Mouse (Mus musculus): Measurements from ENCODE around the gene Popdc2. TPM values are rescaled to one million over a fixed set of nuclear protein-coding genes. Genes with fewer than 3 reads are reported as not detected.

Popdc2 gene
- polyA plus RNA-seq, 1 experiment from 2014 or later, result 8.9 TPM

DNA sequence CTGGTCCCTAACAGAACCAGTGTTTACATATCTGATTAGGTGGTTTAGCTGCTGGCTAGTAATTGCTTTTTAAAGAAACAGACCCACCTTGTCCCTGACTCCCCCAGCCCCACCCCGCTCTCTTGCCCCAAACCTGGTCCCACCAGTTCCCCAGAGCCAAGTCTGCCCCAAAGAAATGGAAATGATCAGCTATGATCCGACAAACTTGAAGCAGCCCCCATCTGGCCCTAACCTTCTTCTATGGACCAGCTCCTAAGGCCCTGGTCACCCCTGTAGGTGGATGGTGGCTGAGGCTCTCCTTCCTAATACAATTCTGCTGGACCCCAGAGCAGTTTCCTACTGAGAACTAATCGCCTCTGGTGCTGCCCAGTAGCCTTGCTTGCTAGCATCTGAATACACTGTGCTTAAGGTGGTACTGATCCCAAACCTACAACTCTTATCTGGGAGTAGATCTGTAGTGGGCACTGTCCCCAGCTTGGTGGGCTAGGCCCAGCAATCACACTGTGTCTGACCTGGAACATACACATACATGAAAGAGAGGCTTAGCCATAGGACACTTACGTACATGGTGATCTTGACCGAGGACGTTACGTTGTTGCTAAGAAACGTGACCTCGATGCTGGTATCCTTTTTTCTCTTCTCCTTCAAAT is 38.4 kb downstream of the Popdc2 start:
- Histone ChIP-seq H3K27me3 (ENCODE audit: control insufficient read depth, insufficient read depth, low read depth, low read length) (no peaks in the 10 kb centered on the region), H3K4me1 (replicated peaks; ENCODE audit: control insufficient read depth, insufficient read depth, low read length) (peaks cover 11% of the 10 kb centered on the region), H3K4me2 (ENCODE audit: low read depth, low read length) (peak overlapping the region; percentile 53), H3K27ac (ENCODE audit: low read length) (no peak overlapping the region), H3K4me3 (ENCODE audit: low read length) (peak overlapping the region; percentile 23), H3K9me3 (ENCODE audit: control insufficient read depth, low read length) (no peaks in the 10 kb centered on the region), H3K36me3 (ENCODE audit: control insufficient read depth, insufficient read depth, low read length) (no peaks in the 10 kb centered on the region), H3K9ac (ENCODE audit: low read length) (peak overlapping the region; percentile 47)
- 69% methylated on average over 9 of the region's 9 CpGs for WGBS
- ATAC-seq (ENCODE audit: low read depth), result no peak

DNA sequence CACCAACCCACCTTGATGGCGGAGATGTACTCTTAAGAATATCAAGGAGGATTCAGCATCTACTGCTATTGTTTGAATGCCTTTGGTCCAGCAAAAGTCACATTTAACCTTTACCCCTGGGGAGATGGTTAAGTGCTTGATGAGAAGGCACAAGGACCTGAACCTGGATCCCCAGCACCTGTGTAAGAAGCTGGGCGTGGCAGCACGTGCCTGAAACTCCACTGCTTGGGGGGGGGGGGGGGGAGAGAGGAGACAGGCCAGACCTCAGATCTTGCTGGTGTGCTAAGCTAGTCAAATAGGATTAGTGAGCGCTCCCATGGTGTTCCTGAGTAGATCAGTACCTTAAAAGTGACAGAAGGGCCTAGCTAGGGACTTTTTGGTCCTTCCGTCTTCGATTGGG is 39.5 kb downstream of the Popdc2 start:
- Histone ChIP-seq H3K4me2 (ENCODE audit: low read depth, low read length) (no peak overlapping the region), H3K36me3 (ENCODE audit: control insufficient read depth, insufficient read depth, low read length) (no peaks in the 10 kb centered on the region), H3K9ac (ENCODE audit: low read length) (no peak overlapping the region), H3K4me1 (replicated peaks; ENCODE audit: control insufficient read depth, insufficient read depth, low read length) (peaks cover 8% of the 10 kb centered on the region), H3K4me3 (ENCODE audit: low read length) (no peak overlapping the region), H3K9me3 (ENCODE audit: control insufficient read depth, low read length) (no peaks in the 10 kb centered on the region), H3K27me3 (ENCODE audit: control insufficient read depth, insufficient read depth, low read depth, low read length) (no peaks in the 10 kb centered on the region), H3K27ac (ENCODE audit: low read length) (no peak overlapping the region)
- ATAC-seq (ENCODE audit: low read depth), result no peak
- WGBS, result 72% methylated on average over 6 of the region's 6 CpGs

DNA sequence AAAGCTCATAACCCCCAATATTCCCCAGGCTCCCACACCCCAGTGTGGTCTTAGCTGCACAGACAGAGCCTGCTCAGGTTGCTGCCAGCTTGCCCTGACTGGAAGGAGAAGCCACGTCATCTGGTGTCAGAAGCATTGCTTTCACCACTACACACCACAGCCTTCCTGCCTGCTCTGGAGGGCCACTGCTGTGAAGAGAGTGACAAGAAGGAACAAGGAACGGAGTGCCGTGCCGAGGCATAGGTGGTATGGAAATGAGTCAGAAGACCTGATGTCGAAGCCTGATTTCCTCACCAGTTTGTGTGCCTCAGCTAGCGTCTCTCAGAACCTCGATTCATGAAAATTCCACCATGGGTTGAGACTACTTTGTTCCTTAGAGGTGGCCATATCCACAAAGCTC is 41.6 kb downstream of the Popdc2 start:
- 85% methylated on average over 7 of the region's 7 CpGs for WGBS
- peaks cover 5% of the 10 kb centered on the region for H3K4me1 ChIP-seq (replicated peaks; ENCODE audit: control insufficient read depth, insufficient read depth, low read length)
- no peak overlapping the region for H3K27ac ChIP-seq (ENCODE audit: low read length)
- H3K27me3 ChIP-seq (ENCODE audit: control insufficient read depth, insufficient read depth, low read depth, low read length), result no peaks in the 10 kb centered on the region
- H3K9me3 ChIP-seq (ENCODE audit: control insufficient read depth, low read length), result no peaks in the 10 kb centered on the region
- no peak overlapping the region for H3K9ac ChIP-seq (ENCODE audit: low read length)
- no peak for ATAC-seq (ENCODE audit: low read depth)
- H3K36me3 ChIP-seq (ENCODE audit: control insufficient read depth, insufficient read depth, low read length), result no peaks in the 10 kb centered on the region
- H3K4me2 ChIP-seq (ENCODE audit: low read depth, low read length), result no peak overlapping the region
- no peak overlapping the region for H3K4me3 ChIP-seq (ENCODE audit: low read length)

DNA sequence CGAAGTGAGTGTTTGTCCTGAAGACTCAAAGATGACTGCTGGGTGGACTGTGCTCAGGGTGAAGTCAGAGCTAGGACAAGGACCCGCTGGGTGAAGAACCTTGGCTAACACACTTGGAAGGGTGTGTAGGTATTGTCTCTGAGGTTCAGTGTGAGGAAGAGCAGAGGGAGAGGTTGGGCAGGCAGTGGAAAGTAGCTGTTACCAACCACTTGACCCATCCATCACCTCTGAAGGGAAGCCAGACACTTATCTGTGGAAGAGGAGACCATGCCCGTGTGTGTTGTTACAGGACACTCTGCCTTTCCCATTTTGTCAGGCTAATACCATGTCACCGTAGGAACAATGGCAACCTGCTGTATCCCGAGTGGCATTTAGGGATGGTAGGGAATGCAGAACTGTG is 44.3 kb downstream of the Popdc2 start:
- no peak overlapping the region for H3K9ac ChIP-seq (ENCODE audit: low read length)
- no peak overlapping the region for H3K4me2 ChIP-seq (ENCODE audit: low read depth, low read length)
- 60% methylated on average over 5 of the region's 5 CpGs for WGBS
- no peaks in the 10 kb centered on the region for H3K36me3 ChIP-seq (ENCODE audit: control insufficient read depth, insufficient read depth, low read length)
- H3K27me3 ChIP-seq (ENCODE audit: control insufficient read depth, insufficient read depth, low read depth, low read length), result no peaks in the 10 kb centered on the region
- no peak for ATAC-seq (ENCODE audit: low read depth)
- no peaks in the 10 kb centered on the region for H3K9me3 ChIP-seq (ENCODE audit: control insufficient read depth, low read length)
- H3K4me3 ChIP-seq (ENCODE audit: low read length), result no peak overlapping the region
- H3K4me1 ChIP-seq (replicated peaks; ENCODE audit: control insufficient read depth, insufficient read depth, low read length), result no peaks in the 10 kb centered on the region
- H3K27ac ChIP-seq (ENCODE audit: low read length), result no peak overlapping the region

DNA sequence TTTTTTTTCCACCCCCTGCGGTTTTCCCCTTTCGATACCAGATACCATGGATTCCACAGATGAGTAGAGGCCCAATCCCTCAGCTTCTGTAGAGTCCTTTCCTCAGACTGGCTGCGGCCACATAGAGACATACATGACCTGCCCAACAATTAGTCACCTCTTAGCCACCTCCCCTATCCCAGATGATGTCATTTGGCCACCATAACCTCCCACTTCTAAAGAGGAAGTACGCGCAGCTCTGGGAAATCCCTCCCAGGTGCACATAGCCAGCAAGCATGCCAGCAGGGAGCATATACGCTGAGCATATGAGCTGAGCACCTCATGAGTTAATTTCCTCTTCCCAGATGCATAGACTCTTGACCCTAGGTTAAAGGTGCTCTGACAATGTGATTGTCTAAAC is 44.7 kb downstream of the Popdc2 start:
- Histone ChIP-seq H3K9me3 (ENCODE audit: control insufficient read depth, low read length) (no peaks in the 10 kb centered on the region), H3K36me3 (ENCODE audit: control insufficient read depth, insufficient read depth, low read length) (no peaks in the 10 kb centered on the region), H3K27ac (ENCODE audit: low read length) (no peak overlapping the region), H3K27me3 (ENCODE audit: control insufficient read depth, insufficient read depth, low read depth, low read length) (no peaks in the 10 kb centered on the region), H3K9ac (ENCODE audit: low read length) (no peak overlapping the region), H3K4me1 (replicated peaks; ENCODE audit: control insufficient read depth, insufficient read depth, low read length) (no peaks in the 10 kb centered on the region), H3K4me3 (ENCODE audit: low read length) (no peak overlapping the region), H3K4me2 (ENCODE audit: low read depth, low read length) (no peak overlapping the region)
- WGBS, result 65% methylated on average over 6 of the region's 6 CpGs
- ATAC-seq (ENCODE audit: low read depth), result no peak

DNA sequence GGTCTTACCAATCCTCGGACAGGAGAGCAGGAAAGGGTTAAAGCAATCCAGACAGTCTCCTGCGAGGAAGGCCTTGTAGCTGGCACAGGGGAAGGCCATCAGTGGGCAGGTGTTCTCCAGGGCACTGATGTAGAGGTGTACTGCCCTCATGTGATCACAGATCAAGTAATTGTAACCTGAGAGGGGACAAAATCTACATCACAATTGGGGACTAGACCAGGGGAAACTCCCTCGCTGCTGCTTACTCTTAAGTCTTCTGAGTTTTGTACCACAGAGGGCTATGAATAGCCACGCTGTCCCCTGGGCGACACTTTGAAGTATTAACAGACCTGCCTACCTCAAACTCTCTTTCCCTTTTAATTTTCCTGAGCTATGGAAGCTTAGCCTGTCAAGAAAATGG is 45.6 kb downstream of the Popdc2 start:
- no peak overlapping the region for H3K9ac ChIP-seq (ENCODE audit: low read length)
- H3K4me3 ChIP-seq (ENCODE audit: low read length), result no peak overlapping the region
- no peak overlapping the region for H3K4me2 ChIP-seq (ENCODE audit: low read depth, low read length)
- H3K27me3 ChIP-seq (ENCODE audit: control insufficient read depth, insufficient read depth, low read depth, low read length), result no peaks in the 10 kb centered on the region
- H3K36me3 ChIP-seq (ENCODE audit: control insufficient read depth, insufficient read depth, low read length), result no peaks in the 10 kb centered on the region
- H3K4me1 ChIP-seq (replicated peaks; ENCODE audit: control insufficient read depth, insufficient read depth, low read length), result no peaks in the 10 kb centered on the region
- H3K9me3 ChIP-seq (ENCODE audit: control insufficient read depth, low read length), result no peaks in the 10 kb centered on the region
- no peak for ATAC-seq (ENCODE audit: low read depth)
- 36% methylated on average over 5 of the region's 5 CpGs for WGBS
- H3K27ac ChIP-seq (ENCODE audit: low read length), result no peak overlapping the region

DNA sequence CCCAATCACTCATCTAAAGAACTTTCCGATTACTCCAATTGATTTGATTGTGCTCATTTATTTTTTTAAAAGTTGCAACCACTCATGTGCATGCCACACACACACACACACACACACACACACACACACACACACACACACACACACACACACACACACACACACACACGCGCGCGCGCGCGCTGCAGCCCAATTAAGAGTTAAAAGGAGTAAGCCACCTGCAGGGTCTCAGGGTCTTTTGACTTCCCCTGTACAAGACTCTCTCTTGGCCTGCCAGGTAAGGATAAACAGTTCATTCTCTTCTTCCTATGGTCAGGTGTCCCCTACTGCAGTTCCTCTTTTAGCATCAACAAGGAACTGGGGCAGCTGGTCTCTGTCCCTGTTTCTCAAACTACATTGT is 46.4 kb downstream of the Popdc2 start:
- Histone ChIP-seq H3K27ac (ENCODE audit: low read length) (no peak overlapping the region), H3K4me3 (ENCODE audit: low read length) (no peak overlapping the region), H3K9me3 (ENCODE audit: control insufficient read depth, low read length) (no peaks in the 10 kb centered on the region), H3K4me1 (replicated peaks; ENCODE audit: control insufficient read depth, insufficient read depth, low read length) (no peaks in the 10 kb centered on the region), H3K36me3 (ENCODE audit: control insufficient read depth, insufficient read depth, low read length) (no peaks in the 10 kb centered on the region), H3K4me2 (ENCODE audit: low read depth, low read length) (no peak overlapping the region), H3K27me3 (ENCODE audit: control insufficient read depth, insufficient read depth, low read depth, low read length) (no peaks in the 10 kb centered on the region), H3K9ac (ENCODE audit: low read length) (no peak overlapping the region)
- WGBS, result 93% methylated on average over 7 of the region's 8 CpGs
- ATAC-seq (ENCODE audit: low read depth), result no peak

DNA sequence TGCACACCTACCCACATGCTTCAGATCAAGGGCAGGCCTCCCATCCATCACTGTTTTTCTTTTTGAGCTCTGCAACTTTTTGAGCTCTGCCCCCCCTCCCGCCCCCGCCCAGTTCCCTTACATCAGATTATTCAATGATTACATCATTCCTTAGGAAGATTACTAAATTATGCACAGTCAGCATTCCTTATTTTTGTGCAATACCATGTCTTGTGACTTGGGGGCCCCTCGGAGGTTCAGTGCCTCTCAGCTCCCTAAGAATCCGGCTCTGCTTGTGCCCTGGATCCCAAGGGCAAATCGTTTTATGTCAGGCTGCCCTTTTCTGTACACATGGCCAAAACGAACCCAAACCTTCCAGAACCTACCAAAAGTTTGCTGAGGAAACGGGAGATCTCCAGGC is 52.9 kb downstream of the Popdc2 start:
- Histone ChIP-seq H3K27me3 (ENCODE audit: control insufficient read depth, insufficient read depth, low read depth, low read length) (no peaks in the 10 kb centered on the region), H3K9me3 (ENCODE audit: control insufficient read depth, low read length) (no peaks in the 10 kb centered on the region), H3K4me3 (ENCODE audit: low read length) (no peak overlapping the region), H3K36me3 (ENCODE audit: control insufficient read depth, insufficient read depth, low read length) (no peaks in the 10 kb centered on the region), H3K4me1 (replicated peaks; ENCODE audit: control insufficient read depth, insufficient read depth, low read length) (no peaks in the 10 kb centered on the region), H3K4me2 (ENCODE audit: low read depth, low read length) (no peak overlapping the region), H3K9ac (ENCODE audit: low read length) (no peak overlapping the region), H3K27ac (ENCODE audit: low read length) (no peak overlapping the region)
- no peak for ATAC-seq (ENCODE audit: low read depth)
- WGBS, result 76% methylated on average over 7 of the region's 7 CpGs

DNA sequence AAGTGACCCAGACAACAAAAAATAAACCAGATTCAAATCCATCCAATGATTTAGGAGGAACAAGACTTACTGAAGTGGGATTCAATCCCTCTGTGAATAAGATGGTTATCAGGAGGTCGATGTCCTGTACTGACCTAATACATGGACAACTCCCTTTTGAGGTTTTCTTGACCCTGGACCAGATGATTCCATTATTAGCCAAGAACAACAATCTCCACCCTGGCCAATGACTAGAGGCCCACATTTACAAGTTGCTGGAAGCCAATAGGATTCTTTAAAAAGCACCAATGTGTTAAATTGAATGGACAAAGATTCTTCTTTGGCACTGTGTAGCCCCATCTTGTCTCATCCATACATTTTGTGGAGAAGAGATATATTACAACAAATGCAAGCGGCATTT is 63.4 kb downstream of the Popdc2 start:
- Histone ChIP-seq H3K36me3 (ENCODE audit: control insufficient read depth, insufficient read depth, low read length) (no peaks in the 10 kb centered on the region), H3K27ac (ENCODE audit: low read length) (no peak overlapping the region), H3K4me1 (replicated peaks; ENCODE audit: control insufficient read depth, insufficient read depth, low read length) (no peaks in the 10 kb centered on the region), H3K27me3 (ENCODE audit: control insufficient read depth, insufficient read depth, low read depth, low read length) (no peaks in the 10 kb centered on the region), H3K4me2 (ENCODE audit: low read depth, low read length) (no peak overlapping the region), H3K9ac (ENCODE audit: low read length) (no peak overlapping the region), H3K9me3 (ENCODE audit: control insufficient read depth, low read length) (no peaks in the 10 kb centered on the region), H3K4me3 (ENCODE audit: low read length) (no peak overlapping the region)
- no peak for ATAC-seq (ENCODE audit: low read depth)
- whole genome bisulfite sequencing, result 67% methylated on average over 2 of the region's 2 CpGs

DNA sequence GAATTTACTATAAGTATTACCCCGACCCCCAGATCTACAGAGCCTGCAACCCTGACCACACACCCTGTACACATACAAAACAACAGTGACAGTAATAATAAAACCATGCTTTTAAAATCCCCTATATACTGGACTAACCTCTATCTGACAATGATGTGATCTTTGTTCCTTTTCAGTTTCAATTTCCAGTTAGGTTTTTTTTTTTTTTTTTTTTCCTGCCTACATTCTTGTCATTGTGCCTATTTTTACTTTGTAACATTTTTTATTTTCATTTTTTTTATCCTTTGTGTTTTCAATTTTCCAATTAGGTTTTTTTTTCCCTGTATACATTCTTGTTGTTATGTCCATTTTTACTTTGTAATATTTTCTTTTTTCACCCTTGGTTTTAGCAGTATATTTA is 63.8 kb downstream of the Popdc2 start:
- Histone ChIP-seq H3K4me3 (ENCODE audit: low read length) (no peak overlapping the region), H3K9ac (ENCODE audit: low read length) (no peak overlapping the region), H3K36me3 (ENCODE audit: control insufficient read depth, insufficient read depth, low read length) (no peaks in the 10 kb centered on the region), H3K9me3 (ENCODE audit: control insufficient read depth, low read length) (no peaks in the 10 kb centered on the region), H3K4me2 (ENCODE audit: low read depth, low read length) (no peak overlapping the region), H3K4me1 (replicated peaks; ENCODE audit: control insufficient read depth, insufficient read depth, low read length) (no peaks in the 10 kb centered on the region), H3K27ac (ENCODE audit: low read length) (no peak overlapping the region), H3K27me3 (ENCODE audit: control insufficient read depth, insufficient read depth, low read depth, low read length) (no peaks in the 10 kb centered on the region)
- WGBS, result 73% methylated on average over 1 of the region's 1 CpGs
- no peak for ATAC-seq (ENCODE audit: low read depth)
